Mouse (Mus musculus) adrenal gland, adult (tissue): ENCODE data around the gene Gm49394.

Experiments used
- DNase-seq, 2 experiments: peaks; one replicate each; pipeline ENCODE4 v3.0.0; 2022 to 2023; ENCODE audit warnings: low spot score in 1 of 2; ENCODE audit not compliant: inconsistent age in 2 of 2

The Gm49394 gene

GRCm38 (mm10) chr7:142669751-142670625, at the start of gene Gm49394:
Gm49394 (minus strand) TSS chr7:142669942.
- DNase-seq, result no peak

DNA sequence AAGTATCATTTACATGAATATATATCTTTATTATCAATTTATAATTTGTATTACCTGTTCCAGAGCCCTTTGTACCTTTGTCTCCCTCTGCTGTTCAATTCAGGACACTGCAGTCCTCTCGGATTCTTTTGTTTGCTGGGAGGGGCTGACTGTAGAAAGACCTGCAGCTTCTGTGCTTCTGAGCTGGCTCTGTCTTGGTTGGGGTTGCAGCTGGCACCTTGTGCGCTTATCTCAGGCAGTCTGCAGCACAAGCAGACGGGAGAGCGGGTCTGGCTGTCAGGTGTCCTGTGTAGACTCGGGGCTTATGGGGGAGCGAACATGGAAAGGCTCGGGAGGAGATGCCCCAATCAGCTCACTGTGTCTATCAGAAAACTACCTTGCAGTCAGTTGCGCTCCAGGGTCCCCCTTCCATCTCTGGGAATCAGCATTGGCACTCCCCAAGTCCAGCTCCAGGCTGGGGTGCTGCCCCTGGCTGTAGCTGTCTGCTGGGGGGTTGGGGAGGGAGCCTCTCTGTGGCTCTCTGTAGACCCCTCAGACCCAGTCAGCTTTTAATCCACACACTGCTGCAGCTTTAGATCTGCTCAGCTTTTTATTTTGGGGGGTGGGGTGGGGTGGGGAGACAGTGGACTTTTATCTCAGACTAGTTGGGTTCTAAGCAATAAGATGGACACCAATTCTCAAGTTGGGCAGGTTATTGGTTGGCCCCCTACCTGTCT, 45.2 kb upstream of the Gm49394 start:
- DNase-seq, result peak; percentile 22 to 75

- no peak for DNase-seq
Measured at GRCm38 (mm10) chr7:142706873-142707272, 37.1 kb upstream of the Gm49394 start.

DNA sequence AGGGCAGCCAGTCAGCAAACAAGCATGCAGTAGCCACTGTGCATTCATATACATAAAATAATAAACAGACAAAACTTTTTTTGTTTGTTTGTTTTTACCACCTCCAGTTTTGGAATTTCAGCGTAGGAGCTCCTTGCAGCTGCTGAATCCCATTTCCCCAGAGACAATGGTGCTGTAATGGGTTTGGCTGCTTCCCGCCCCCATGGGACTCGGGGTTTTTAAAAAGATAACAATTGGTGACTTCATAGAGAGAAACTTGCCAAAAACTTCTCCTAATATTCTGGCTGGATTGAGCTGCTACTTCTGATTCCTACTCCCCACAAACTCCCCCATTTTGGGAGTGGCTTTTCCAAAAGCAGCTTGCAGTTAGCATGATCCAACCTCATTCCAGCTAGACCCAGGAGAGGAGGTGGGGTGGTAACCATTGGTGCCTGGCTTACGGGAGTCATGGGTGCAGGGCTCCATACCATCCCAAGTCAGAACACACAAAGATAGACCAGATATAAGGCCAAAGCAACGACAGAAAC, 29.7 kb upstream of the Gm49394 start:
- peak in 1 of 2 experiments; percentile 23 for DNase-seq

GRCm38 (mm10) chr7:142678611-142679010, 8.9 kb upstream of the Gm49394 start:
- DNase-seq, result peak; percentile 48 to 88

- peak in 1 of 2 experiments; percentile 86 for DNase-seq
Measured at GRCm38 (mm10) chr7:142675644-142676043, 5.9 kb upstream of the Gm49394 start.

DNA sequence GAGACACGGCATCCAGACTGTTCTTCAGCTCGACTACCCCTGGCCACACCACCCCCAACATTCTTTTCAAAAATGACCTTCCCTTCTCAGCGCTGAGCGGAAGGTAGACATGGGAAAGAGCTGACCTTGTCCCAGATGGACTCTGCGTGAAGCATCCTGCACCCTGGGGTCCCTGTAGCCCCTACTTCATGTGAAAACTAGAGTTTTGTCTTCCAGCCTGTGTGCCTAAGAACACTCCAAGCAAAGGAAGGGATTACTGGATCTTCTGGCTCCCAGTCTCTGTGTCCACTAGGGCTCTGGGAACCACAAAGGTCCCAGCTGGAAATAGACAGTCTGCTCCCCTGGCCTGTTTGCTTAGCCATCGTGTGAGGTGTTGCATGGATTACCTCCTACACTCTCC, 5.4 kb upstream of the Gm49394 start:
- DNase-seq, result no peak

DNA sequence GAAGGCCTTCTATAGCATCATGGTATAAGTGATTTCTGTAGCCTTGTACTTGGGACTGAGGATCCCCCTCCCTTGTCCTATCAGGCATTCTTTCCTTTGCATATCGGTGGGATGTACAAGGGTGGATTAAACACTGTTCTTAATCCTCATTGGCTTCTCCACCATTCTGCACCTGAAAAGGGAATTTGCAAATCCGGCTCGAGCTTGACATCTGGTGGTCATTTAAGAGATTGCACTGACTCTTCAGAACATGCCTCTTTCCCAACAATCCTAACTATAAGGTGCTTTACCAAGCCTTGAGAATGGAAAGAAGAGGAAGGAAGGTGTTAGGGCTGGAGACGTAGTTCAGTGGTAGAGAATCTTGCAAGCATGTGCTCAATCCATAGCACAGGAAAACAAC, 2.4 kb upstream of the Gm49394 start:
- DNase-seq, result peak in 1 of 2 experiments; percentile 80

- DNase-seq, result no peak
Measured at GRCm38 (mm10) chr7:142671067-142671466, 1.3 kb upstream of the Gm49394 start.

GRCm38 (mm10) chr7:142668328-142668727, 1.4 kb downstream of the Gm49394 start:
- DNase-seq, result no peak

- DNase-seq, result no peak
Measured at GRCm38 (mm10) chr7:142667521-142667920, 2.2 kb downstream of the Gm49394 start.

DNA sequence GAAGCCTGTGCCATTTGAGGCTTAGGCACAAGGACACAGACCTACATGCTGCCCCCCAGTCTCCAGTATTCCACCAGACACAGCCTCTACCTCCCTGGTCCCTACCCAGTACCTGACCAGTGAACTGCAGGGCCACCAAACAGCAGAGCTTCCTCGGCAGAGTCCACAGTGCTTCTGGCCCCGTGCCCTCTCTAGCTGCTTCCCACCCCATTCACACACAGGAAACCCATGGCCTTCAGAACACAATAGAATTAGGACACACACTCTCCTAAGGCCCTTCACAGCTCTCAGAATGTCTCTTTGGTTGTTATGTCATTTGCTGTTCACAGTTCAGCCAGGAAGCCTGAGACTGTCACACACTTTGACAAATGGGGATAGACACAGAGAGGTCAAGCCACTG, 3.1 kb downstream of the Gm49394 start, which contains the start of gene Igf2:
Gene Igf2, minus strand, starts transcription at position 158 of the 400 bp plus-strand sequence.
- DNase-seq, result no peak

DNA sequence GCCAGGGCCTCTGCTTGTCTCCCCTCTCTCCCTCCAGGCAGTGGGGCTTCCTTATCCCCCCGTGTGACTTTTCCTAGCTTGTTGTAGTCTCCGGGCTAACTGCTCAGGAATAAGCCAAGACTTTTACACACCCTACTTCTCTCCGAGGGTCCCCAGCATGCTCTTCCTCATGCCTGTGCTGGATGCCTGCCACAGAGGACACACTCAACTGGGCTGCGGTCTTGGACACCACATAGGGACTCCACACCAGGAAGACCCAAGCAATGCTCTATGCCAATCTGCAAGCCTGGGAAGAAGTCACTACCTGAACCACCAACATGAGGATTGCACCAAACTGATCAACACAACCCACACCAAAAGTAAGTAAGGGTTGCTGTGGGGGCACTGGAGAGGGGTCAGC, 3.6 kb downstream of the Gm49394 start:
- no peak for DNase-seq

DNA sequence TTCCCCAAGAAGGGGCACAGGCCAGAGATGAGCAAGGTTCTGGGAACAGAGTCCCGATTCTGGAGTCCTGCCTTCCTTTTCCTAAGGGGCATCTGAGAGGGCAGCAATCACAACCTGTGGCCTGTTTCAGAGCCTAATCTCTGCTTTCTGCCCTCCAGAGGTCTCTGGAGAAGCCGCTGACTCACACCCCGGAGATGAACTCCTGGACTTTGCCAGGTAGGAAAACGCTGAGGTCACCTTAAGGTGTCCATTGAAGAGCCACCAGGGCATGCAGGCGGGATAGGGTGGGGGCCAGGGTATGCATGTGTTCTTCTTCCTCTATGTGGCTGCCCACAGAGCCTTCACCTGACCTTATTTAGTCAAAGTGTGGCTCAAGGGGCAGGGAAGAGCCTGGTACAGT, 4.4 kb downstream of the Gm49394 start:
- no peak for DNase-seq

GRCm38 (mm10) chr7:142664465-142665029, 5.2 kb downstream of the Gm49394 start:
- DNase-seq, result no peak

DNA sequence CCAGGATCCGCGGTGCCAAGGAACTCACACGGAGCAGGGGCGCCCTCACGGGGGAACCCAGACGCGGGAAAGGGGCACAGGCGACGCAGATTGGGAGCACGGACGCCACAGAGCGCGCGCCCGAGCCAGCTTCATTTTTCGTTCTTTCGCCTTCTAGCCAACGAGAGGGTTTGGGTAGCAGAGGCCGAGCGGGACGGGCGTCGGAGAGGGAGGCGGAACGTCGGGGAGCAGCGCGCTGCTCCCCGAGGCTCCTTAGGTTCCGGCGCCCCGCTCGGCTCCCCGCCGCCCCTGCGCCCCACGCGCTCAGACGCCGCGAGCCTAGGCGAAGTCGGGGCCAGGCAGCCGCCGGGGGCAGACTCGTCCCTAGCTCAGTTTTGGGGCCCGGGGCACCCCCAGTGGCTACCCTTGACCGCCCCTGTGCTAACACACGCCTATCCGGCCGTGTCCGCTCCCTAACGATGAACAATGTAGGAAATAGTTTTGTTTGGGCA, 5.8 kb downstream of the Gm49394 start:
- no peak for DNase-seq

GRCm38 (mm10) chr7:142663151-142663550, 6.6 kb downstream of the Gm49394 start:
- no peak for DNase-seq

DNA sequence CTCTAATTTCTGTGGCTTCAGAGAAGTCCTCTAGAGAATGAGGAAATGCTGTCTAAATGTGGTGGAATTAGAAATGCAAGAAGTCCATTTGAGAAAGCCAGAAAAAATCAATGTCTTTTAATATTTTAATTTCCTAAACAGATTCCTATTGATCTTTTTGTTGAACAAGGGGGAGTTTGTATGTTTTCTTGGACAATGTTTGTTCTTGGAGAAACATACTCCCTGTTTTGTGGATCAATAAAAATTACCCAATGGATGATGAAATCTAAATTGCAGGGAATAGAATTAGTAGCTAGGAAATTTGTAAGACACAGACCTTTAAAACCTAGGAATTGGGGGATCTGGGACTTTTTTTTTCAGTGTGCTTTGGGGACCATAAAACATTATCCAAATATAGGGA, 7.9 kb downstream of the Gm49394 start:
- no peak for DNase-seq

DNA sequence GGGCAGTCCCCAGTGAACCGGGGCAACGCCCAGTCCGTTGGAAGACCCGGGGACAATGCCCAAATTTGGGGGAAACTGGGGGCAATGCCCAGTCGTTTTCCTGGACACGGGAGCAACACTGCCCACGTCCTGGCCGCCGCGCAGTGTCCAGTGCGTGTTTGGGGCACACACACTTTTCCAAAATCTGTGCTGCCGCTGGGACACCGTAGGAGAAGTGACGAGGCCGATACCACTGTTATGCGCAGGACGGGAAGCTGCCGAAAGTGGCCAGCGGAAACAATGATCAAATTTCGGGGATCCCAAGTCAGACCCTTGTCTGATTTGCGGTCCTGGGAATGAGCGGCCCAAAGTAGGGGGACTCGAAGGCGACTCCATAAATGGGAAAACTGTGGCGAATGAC, 8.7 kb downstream of the Gm49394 start:
- no peak for DNase-seq

DNA sequence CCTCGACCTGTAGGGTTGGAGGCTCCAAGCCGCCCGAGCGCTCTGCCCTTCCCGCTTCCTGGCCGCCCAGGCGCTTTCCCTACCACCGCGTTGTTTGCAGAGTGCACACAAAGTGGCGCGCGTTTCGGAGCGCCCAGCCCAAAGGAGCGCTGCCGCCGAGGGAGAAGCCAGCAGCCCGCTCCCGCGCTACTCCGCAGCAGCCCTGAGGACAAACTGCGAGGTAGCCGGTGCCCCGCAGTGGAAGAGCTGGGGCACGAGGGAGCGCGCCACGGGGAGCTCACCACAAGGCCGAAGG, 9.1 kb downstream of the Gm49394 start:
- DNase-seq, result no peak

GRCm38 (mm10) chr7:142659767-142660650, 9.7 kb downstream of the Gm49394 start:
- no peak for DNase-seq
